ENCODE assay signal across 16 mouse cellular contexts in the genomic region with DNA sequence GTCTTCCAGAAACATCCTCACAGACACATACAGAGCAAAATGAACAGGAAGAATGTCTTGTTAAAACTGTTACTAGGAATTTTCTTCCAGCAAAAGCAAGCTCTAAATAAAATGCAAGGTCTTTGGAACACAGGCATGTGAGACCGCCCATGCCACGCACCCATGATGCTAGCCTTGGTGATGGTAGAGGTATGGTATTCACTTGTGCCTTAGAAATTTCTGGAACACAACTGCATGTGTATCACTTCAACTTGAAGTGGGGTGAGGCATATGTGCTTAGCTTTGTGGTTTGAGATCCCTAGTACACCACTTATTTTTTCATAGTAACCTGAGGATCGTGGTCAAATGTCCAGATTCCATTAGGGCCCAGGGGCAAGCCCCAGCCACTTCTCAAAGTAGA.
"Had no signal": no experiment of that assay in that cellular context is flagged by ENCODE, and none has a peak within 500 bp of the region (broad histone marks: within the 10 kb centered on the region; RNA-seq: fewer than 3 reads in every experiment).

No protein-coding gene starts in this region.

- H3K36me3 ChIP-seq: neural tube, embryonic 13.5 days; neural tube, embryonic 15.5 days; stomach, embryonic 15.5 days had no signal

- H3K4me2 ChIP-seq: neural tube, embryonic 13.5 days; neural tube, embryonic 15.5 days; stomach, embryonic 15.5 days had no signal

- DNase-seq: retina, postnatal 1 day; right cerebral cortex, adult 18-20 months; right cerebral cortex, postnatal 14 days; right cerebral cortex, postnatal 25 days; right cerebral cortex, postnatal 4 days; spleen, adult 18-20 months; thymus, adult 18-20 months; thymus, adult 2 months; thymus, postnatal 14 days; thymus, postnatal 25 days; thymus, postnatal 36 days; thymus, postnatal 4 days had no signal

- H3K9me3 ChIP-seq: neural tube, embryonic 13.5 days; neural tube, embryonic 15.5 days; stomach, embryonic 15.5 days had no signal

- H3K4me1 ChIP-seq: neural tube, embryonic 15.5 days; stomach, embryonic 15.5 days had no signal

- H3K4me3 ChIP-seq: neural tube, embryonic 13.5 days; neural tube, embryonic 15.5 days; stomach, embryonic 15.5 days had no signal

- H3K9ac ChIP-seq: neural tube, embryonic 13.5 days; neural tube, embryonic 15.5 days; stomach, embryonic 15.5 days had no signal

- H3K27ac ChIP-seq: neural tube, embryonic 13.5 days; neural tube, embryonic 15.5 days; stomach, embryonic 15.5 days; stomach, postnatal 0 days had no signal

- H3K27me3 ChIP-seq: neural tube, embryonic 13.5 days; neural tube, embryonic 15.5 days; stomach, embryonic 15.5 days had no signal
